Mouse (Mus musculus): Measurements from ENCODE around the gene Hacd4. TPM values are rescaled to one million over a fixed set of nuclear protein-coding genes. Genes with fewer than 3 reads are reported as not detected.

Hacd4 gene
- polyA plus RNA-seq, 1 experiment, result 0.90 TPM

- H3K4me1 ChIP-seq (ENCODE audit: control insufficient read depth, insufficient read depth, low read length), result no peaks in the 10 kb centered on the region
- no peak overlapping the region for H3K4me3 ChIP-seq (ENCODE audit: control insufficient read depth, low read depth, low read length)
- H3K36me3 ChIP-seq (ENCODE audit: control insufficient read depth, insufficient read depth, low read length), result no peaks in the 10 kb centered on the region
- H3K27me3 ChIP-seq (ENCODE audit: control insufficient read depth, insufficient read depth, low read length), result no peaks in the 10 kb centered on the region
- no peak for TF ChIP-seq CTCF (IDR thresholded peaks at IDR 0.05; ENCODE audit: control insufficient read depth, insufficient read depth, insufficient replicate concordance, low read depth, low read length)
- TF ChIP-seq POLR2A (IDR thresholded peaks at IDR 0.05; ENCODE audit: control insufficient read depth, low read depth, low read length), result no peak
- no peak overlapping the region for H3K27ac ChIP-seq (ENCODE audit: control insufficient read depth, insufficient read depth, low read depth, low read length)
Observed at GRCm38 (mm10) chr4:88471528-88471927, 32.8 kb upstream of the Hacd4 start.

- no peak for TF ChIP-seq CTCF (IDR thresholded peaks at IDR 0.05; ENCODE audit: control insufficient read depth, insufficient read depth, insufficient replicate concordance, low read depth, low read length)
- Histone ChIP-seq H3K4me3 (ENCODE audit: control insufficient read depth, low read depth, low read length) (no peak overlapping the region), H3K4me1 (ENCODE audit: control insufficient read depth, insufficient read depth, low read length) (no peaks in the 10 kb centered on the region), H3K36me3 (ENCODE audit: control insufficient read depth, insufficient read depth, low read length) (no peaks in the 10 kb centered on the region), H3K27me3 (ENCODE audit: control insufficient read depth, insufficient read depth, low read length) (no peaks in the 10 kb centered on the region), H3K27ac (ENCODE audit: control insufficient read depth, insufficient read depth, low read depth, low read length) (no peak overlapping the region)
Observed at GRCm38 (mm10) chr4:88464574-88464973, 25.8 kb upstream of the Hacd4 start.

- H3K27me3 ChIP-seq (ENCODE audit: control insufficient read depth, insufficient read depth, low read length), result no peaks in the 10 kb centered on the region
- H3K4me1 ChIP-seq (ENCODE audit: control insufficient read depth, insufficient read depth, low read length), result no peaks in the 10 kb centered on the region
- TF ChIP-seq CTCF (IDR thresholded peaks at IDR 0.05; ENCODE audit: control insufficient read depth, insufficient read depth, insufficient replicate concordance, low read depth, low read length), result no peak
- H3K4me3 ChIP-seq (ENCODE audit: control insufficient read depth, low read depth, low read length), result no peak overlapping the region
- H3K36me3 ChIP-seq (ENCODE audit: control insufficient read depth, insufficient read depth, low read length), result no peaks in the 10 kb centered on the region
- H3K27ac ChIP-seq (ENCODE audit: control insufficient read depth, insufficient read depth, low read depth, low read length), result no peak overlapping the region
Observed at GRCm38 (mm10) chr4:88462981-88463646, 24.4 kb upstream of the Hacd4 start.

- no peaks in the 10 kb centered on the region for H3K4me1 ChIP-seq (ENCODE audit: control insufficient read depth, insufficient read depth, low read length)
- H3K27me3 ChIP-seq (ENCODE audit: control insufficient read depth, insufficient read depth, low read length), result no peaks in the 10 kb centered on the region
- H3K4me3 ChIP-seq (ENCODE audit: control insufficient read depth, low read depth, low read length), result no peak overlapping the region
- TF ChIP-seq CTCF (IDR thresholded peaks at IDR 0.05; ENCODE audit: control insufficient read depth, insufficient read depth, insufficient replicate concordance, low read depth, low read length), result no peak
- TF ChIP-seq POLR2A (IDR thresholded peaks at IDR 0.05; ENCODE audit: control insufficient read depth, low read depth, low read length), result no peak
- H3K36me3 ChIP-seq (ENCODE audit: control insufficient read depth, insufficient read depth, low read length), result no peaks in the 10 kb centered on the region
- H3K27ac ChIP-seq (ENCODE audit: control insufficient read depth, insufficient read depth, low read depth, low read length), result no peak overlapping the region
Observed at GRCm38 (mm10) chr4:88462501-88462900, 23.8 kb upstream of the Hacd4 start.

- no peak overlapping the region for H3K4me3 ChIP-seq (ENCODE audit: control insufficient read depth, low read depth, low read length)
- no peak for TF ChIP-seq POLR2A (IDR thresholded peaks at IDR 0.05; ENCODE audit: control insufficient read depth, low read depth, low read length)
- no peak for TF ChIP-seq CTCF (IDR thresholded peaks at IDR 0.05; ENCODE audit: control insufficient read depth, insufficient read depth, insufficient replicate concordance, low read depth, low read length)
- no peaks in the 10 kb centered on the region for H3K27me3 ChIP-seq (ENCODE audit: control insufficient read depth, insufficient read depth, low read length)
- H3K27ac ChIP-seq (ENCODE audit: control insufficient read depth, insufficient read depth, low read depth, low read length), result no peak overlapping the region
- H3K36me3 ChIP-seq (ENCODE audit: control insufficient read depth, insufficient read depth, low read length), result no peaks in the 10 kb centered on the region
- no peaks in the 10 kb centered on the region for H3K4me1 ChIP-seq (ENCODE audit: control insufficient read depth, insufficient read depth, low read length)
Observed at GRCm38 (mm10) chr4:88461315-88461714, 22.6 kb upstream of the Hacd4 start.

GRCm38 (mm10) chr4:88458673-88459072 lies 19.9 kb upstream of the Hacd4 start:
- no peaks in the 10 kb centered on the region for H3K36me3 ChIP-seq (ENCODE audit: control insufficient read depth, insufficient read depth, low read length)
- no peaks in the 10 kb centered on the region for H3K4me1 ChIP-seq (ENCODE audit: control insufficient read depth, insufficient read depth, low read length)
- TF ChIP-seq CTCF (IDR thresholded peaks at IDR 0.05; ENCODE audit: control insufficient read depth, insufficient read depth, insufficient replicate concordance, low read depth, low read length) (no peak), POLR2A (IDR thresholded peaks at IDR 0.05; ENCODE audit: control insufficient read depth, low read depth, low read length) (no peak)
- no peaks in the 10 kb centered on the region for H3K27me3 ChIP-seq (ENCODE audit: control insufficient read depth, insufficient read depth, low read length)
- no peak overlapping the region for H3K4me3 ChIP-seq (ENCODE audit: control insufficient read depth, low read depth, low read length)
- no peak overlapping the region for H3K27ac ChIP-seq (ENCODE audit: control insufficient read depth, insufficient read depth, low read depth, low read length)

- no peak overlapping the region for H3K4me3 ChIP-seq (ENCODE audit: control insufficient read depth, low read depth, low read length)
- no peaks in the 10 kb centered on the region for H3K27me3 ChIP-seq (ENCODE audit: control insufficient read depth, insufficient read depth, low read length)
- TF ChIP-seq CTCF (IDR thresholded peaks at IDR 0.05; ENCODE audit: control insufficient read depth, insufficient read depth, insufficient replicate concordance, low read depth, low read length), result no peak
- TF ChIP-seq POLR2A (IDR thresholded peaks at IDR 0.05; ENCODE audit: control insufficient read depth, low read depth, low read length), result no peak
- no peak overlapping the region for H3K27ac ChIP-seq (ENCODE audit: control insufficient read depth, insufficient read depth, low read depth, low read length)
- H3K36me3 ChIP-seq (ENCODE audit: control insufficient read depth, insufficient read depth, low read length), result no peaks in the 10 kb centered on the region
- H3K4me1 ChIP-seq (ENCODE audit: control insufficient read depth, insufficient read depth, low read length), result no peaks in the 10 kb centered on the region
Observed at GRCm38 (mm10) chr4:88458093-88458492, 19.4 kb upstream of the Hacd4 start.

Measured in testis, adult 2 months (tissue).